Mouse (Mus musculus) liver, adult 2 months (tissue): Measurements from ENCODE around the gene Aaas. TPM values are rescaled to one million over a fixed set of nuclear protein-coding genes. Genes with fewer than 3 reads are reported as not detected.
A peak's percentile ranks its signal among the peaks of the same experiment; 100 is the strongest.

Experiments
- DNase-seq: peaks from one replicate; pipeline ENCODE4 v3.0.0-alpha.2; 2011; ENCODE audit warnings: low read depth, low spot score; ENCODE audit errors: extremely low read depth
- H3K27ac ChIP-seq: fragments of 200-500 bp; replicated peaks from 2 replicates; pipeline ENCODE4 v1.5.1; 2012; ENCODE audit warnings: low read depth, mild to moderate bottlenecking, control low read depth, inconsistent platforms, low read length; ENCODE audit not compliant: insufficient read depth
- H3K27me3 ChIP-seq: fragments of 200-500 bp; 2 replicates; pipeline ENCODE4 v1.6.1; 2012; ENCODE audit warnings: mild to moderate bottlenecking, moderate library complexity, low read length, inconsistent platforms; ENCODE audit not compliant: control insufficient read depth, insufficient read depth
- H3K36me3 ChIP-seq: fragments of 200-500 bp; 2 replicates; pipeline ENCODE4 v1.6.1; 2012; ENCODE audit warnings: low read length, inconsistent platforms; ENCODE audit not compliant: control insufficient read depth, insufficient read depth
- H3K4me1 ChIP-seq: fragments of 200-500 bp; 2 replicates; pipeline ENCODE4 v1.6.1; 2011; ENCODE audit warnings: low read length; ENCODE audit not compliant: control insufficient read depth, insufficient read depth
- H3K4me3 ChIP-seq: fragments of 200-500 bp; 2 replicates; pipeline ENCODE4 v1.5.1; 2011; ENCODE audit warnings: low read depth, mild to moderate bottlenecking, control low read depth, low read length, moderate library complexity; ENCODE audit not compliant: insufficient read depth
- H3K79me2 ChIP-seq: fragments of 200-500 bp; 2 replicates; pipeline ENCODE4 v1.6.1; 2012; ENCODE audit warnings: inconsistent platforms, mild to moderate bottlenecking, low read length, moderate library complexity; ENCODE audit not compliant: control insufficient read depth, insufficient read depth
- H3K9ac ChIP-seq: fragments of 200-500 bp; 2 replicates; pipeline ENCODE4 v1.6.1; 2012; ENCODE audit warnings: low read depth, mild to moderate bottlenecking, control low read depth, inconsistent platforms, low read length
- CTCF ChIP-seq: fragments of 200-500 bp; IDR thresholded peaks from 2 replicates; pipeline ENCODE4 v1.5.1; 2011; ENCODE audit warnings: low read depth, low read length, control low read depth
- POLR2A ChIP-seq: fragments of 200-500 bp; IDR thresholded peaks from 2 replicates; pipeline ENCODE4 v1.6.1; 2011; ENCODE audit warnings: low read length, control low read depth; ENCODE audit not compliant: insufficient read depth; ENCODE audit errors: extremely low read depth
- WGBS: fragments of 180-500 bp; shearing (Covaris S2); methylation state at CpG from one replicate; pipeline ENCODE4 v1.1.7; 2018; 5-methylcytosine and 5-hydroxymethylcytosine counted together
- polyA plus RNA-seq: library from polyadenylated mRNA; depleted of rRNA; stranded (reverse); fragments of >200 nt; gene quantifications from 2 replicates; pipeline ENCODE4 v1.2.3, GENCODE M21; 2012; rRNA removed
- total RNA-seq: library from RNA; depleted of rRNA; stranded (reverse); fragments of >200 nt; gene quantifications from 2 replicates; pipeline ENCODE4 v1.2.3, GENCODE M21; 2014; rRNA removed

Aaas gene
- total and polyA plus RNA-seq, 2 experiments = 4.0 to 24.0 TPM

DNA sequence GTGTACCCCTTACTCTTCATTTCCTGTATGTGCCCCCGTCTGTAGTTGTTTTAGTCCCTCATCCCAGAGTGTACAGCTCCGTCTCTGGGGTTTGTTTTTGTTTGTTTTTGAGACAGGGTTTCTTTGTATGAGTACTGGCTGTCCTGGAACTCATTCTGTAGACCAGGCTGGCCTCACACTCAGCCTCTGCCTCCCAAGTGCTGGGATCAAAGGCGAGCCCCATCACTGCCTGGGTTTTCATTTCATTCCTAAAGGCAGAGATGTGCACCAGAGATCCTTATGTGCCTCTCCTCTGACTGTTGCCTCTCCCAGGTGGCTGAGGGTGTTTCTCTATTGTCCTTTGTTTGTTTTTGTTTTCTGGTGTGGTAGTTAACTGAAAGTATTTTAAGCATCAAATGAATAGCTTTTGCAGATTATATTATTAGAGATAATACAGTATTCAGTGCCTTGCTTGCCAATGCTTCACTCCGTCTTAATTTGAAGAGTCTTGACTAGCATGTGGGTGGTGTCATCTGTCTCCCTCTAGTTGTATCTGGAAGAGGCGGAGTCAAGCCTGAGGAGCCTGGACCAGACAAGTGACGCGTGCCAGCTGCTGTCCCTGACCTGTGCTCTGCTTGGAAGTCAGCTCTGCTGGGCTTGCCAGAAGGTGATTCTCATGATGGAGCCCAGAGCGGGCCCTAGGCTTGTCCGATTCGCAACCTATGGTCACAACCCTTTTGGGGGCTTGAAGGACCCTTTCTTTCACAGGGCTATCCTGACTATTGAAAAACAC is 40.3 kb downstream of the Aaas start:
- peak; percentile 64 for DNase-seq

DNA sequence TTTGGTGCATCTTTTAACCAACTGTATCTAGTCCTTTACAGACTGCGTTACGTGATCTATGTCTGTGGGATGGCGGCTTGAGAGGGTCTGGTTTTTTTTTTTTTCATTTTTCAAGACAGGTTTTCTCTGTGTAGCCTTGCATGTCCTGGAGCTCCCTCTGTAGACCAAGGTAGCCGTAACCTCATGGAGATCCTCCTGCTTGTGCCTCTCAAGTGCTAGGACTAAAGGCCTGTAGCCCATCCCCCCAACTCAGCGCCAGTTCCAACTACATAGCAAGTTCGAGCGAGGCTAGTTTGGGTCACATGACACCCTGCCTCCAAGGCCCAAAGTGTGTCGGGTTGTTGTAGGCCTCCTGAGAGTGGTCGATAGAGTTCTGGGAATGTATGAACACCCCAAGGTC is 41.9 kb downstream of the Aaas start:
- Histone ChIP-seq H3K36me3 (no peaks in the 10 kb centered on the region), H3K79me2 (no peaks in the 10 kb centered on the region), H3K4me3 (no peak overlapping the region), H3K27ac (no peak overlapping the region), H3K4me1 (peaks cover 2% of the 10 kb centered on the region; the same call in 1 of the 2 replicates), H3K9ac (no peak overlapping the region), H3K27me3 (no peaks in the 10 kb centered on the region)
- TF ChIP-seq CTCF (no peak), POLR2A (no peak)
- 93% methylated on average over 9 of the region's 9 CpGs for WGBS
- DNase-seq = no peak

More for the DNA sequence above, 40.3 kb downstream of the Aaas start:
- Histone ChIP-seq H3K36me3 (no peaks in the 10 kb centered on the region), H3K9ac (no peak overlapping the region), H3K79me2 (no peaks in the 10 kb centered on the region), H3K4me3 (no peak overlapping the region), H3K27ac (no peak overlapping the region), H3K4me1 (peaks cover 2% of the 10 kb centered on the region; the same call in 1 of the 2 replicates), H3K27me3 (no peaks in the 10 kb centered on the region)
- TF ChIP-seq POLR2A (no peak), CTCF (no peak)
- WGBS = 75% methylated on average over 10 of the region's 10 CpGs

DNA sequence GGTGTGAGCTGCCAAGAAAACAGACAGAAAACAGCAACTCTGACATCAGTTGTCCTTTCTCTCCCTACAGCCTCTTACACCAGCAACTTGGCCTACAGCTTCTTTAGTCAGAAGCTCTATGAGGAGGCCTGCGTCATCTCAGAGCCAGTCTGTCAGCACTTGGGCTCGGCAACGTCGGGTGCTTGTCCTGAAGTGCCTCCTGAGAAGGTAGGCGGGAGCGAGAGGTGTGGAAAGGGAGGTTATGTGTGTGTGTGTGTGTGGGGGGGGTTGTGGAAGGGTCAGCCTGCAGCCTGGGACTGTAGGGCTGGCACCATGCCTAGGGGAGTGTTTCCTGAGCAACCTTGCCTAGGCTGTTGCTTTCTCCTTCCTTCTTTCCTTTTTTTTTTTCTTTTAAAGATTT is 48.0 kb downstream of the Aaas start:
- no peaks in the 10 kb centered on the region for H3K36me3 ChIP-seq
- 96% methylated on average over 6 of the region's 6 CpGs for WGBS
- TF ChIP-seq CTCF = no peak
- no peak for TF ChIP-seq POLR2A
- DNase-seq = no peak
- H3K4me3 ChIP-seq = no peak overlapping the region
- no peaks in the 10 kb centered on the region for H3K27me3 ChIP-seq
- H3K79me2 ChIP-seq = no peaks in the 10 kb centered on the region
- no peaks in the 10 kb centered on the region for H3K4me1 ChIP-seq
- H3K27ac ChIP-seq = no peak overlapping the region
- no peak overlapping the region for H3K9ac ChIP-seq

DNA sequence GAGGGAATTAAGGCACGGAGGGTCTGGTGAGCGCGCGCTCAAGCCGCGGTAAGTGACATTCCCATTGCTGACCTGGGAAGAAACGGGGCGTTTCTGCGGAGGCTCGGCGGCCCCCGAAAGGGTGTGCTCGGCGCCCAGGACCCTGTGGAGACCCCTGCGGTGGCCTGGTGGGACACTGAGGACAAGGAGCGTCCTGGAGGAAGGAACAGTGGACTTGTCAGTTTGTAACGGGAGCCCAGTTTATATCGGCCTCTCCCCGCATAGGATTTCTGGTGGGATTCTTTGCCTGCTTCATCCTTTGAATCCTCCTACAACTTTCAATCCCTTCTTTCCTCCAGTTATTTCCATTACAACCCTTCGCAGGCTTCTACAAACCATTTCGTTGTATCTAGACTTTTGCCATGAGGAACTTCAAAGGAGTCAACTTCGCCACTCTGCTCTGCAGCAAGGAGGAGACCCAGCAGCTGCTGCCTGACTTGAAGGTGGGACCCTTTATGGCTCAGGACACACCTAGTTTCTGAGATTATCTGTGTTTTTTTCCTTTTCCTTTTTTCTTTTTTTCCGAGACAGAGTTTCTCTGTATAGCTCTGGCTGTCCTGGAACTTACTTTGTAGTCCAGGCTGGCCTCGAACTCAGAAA is 54.1 kb downstream of the Aaas start:
- no peak for DNase-seq
- no peaks in the 10 kb centered on the region for H3K36me3 ChIP-seq
- WGBS = 9% methylated on average over 24 of the region's 24 CpGs
- no peaks in the 10 kb centered on the region for H3K27me3 ChIP-seq
- TF ChIP-seq POLR2A (no peak), CTCF (no peak)
- H3K27ac ChIP-seq = no peak overlapping the region
- no peaks in the 10 kb centered on the region for H3K4me1 ChIP-seq
- H3K79me2 ChIP-seq = no peaks in the 10 kb centered on the region
- H3K9ac ChIP-seq = peak overlapping the region; percentile 12
- peak overlapping the region; percentile 57 for H3K4me3 ChIP-seq

DNA sequence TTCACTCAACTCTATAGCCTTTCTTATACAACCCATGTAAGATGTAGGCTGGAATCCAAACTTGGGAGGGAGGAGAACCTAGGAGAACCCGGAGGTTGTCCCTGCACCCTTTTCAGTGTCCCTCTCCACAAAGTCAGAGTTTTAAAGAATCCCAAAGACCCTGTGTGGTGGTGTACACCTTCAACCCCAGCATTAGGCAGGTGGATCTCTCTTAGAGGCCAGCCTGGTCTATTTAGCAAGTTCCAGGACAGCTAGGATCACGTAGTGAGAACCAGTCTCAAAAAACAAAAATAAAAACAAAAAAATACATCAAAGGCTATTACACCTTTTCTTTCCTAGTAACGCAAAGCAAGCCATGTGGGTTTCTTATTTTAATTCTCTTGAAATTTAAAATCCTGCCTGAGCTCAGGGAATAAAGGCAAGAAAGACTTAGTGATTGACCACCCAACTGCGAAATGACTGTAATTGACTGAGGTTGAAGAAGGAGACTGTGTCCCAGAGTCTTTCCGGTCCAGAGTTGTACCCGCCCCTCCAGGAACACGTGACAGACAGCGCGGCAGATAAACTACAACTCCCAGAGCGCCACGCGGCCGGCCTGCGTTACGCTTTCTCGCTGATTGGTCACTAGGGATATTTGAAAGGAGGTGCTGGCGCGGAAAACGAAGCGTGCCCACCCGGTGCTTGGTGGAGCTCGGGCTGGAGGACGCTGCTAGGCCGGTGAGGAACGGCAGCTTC is 54.8 kb downstream of the Aaas start, which contains the start of gene Espl1:
Espl1 (plus strand) TSS at position 634 of the 735 bp plus-strand sequence.
- Histone ChIP-seq H3K27me3 (no peaks in the 10 kb centered on the region), H3K36me3 (no peaks in the 10 kb centered on the region), H3K27ac (no peak within 1 kb of the TSS), H3K9ac (peak within 1 kb of the TSS; percentile 12), H3K79me2 (no peaks in the 10 kb centered on the region), H3K4me3 (peak within 1 kb of the TSS; percentile 57), H3K4me1 (no peaks in the 10 kb centered on the region)
- peak; percentile 77 for DNase-seq
- 6% methylated on average over 25 of the region's 25 CpGs for WGBS
- TF ChIP-seq CTCF = no peak
- no peak for TF ChIP-seq POLR2A

Other genes with a start within 250 kb of the Aaas start
- gene Spryd3, start 214.5 kb downstream of the Aaas start, total RNA-seq = 9.2 and 12.1 TPM in 2 replicates
- gene Spryd3, start 214.5 kb downstream of the Aaas start, polyA plus RNA-seq = 20.7 and 22.6 TPM in 2 replicates
- 1.0 and 1.8 TPM in 2 replicates for gene Igfbp6, start 206.4 kb downstream of the Aaas start, total RNA-seq
- 2.3 and 4.5 TPM in 2 replicates for gene Igfbp6, start 206.4 kb downstream of the Aaas start, polyA plus RNA-seq
- 27.5 and 36.5 TPM in 2 replicates for gene Soat2, start 200.2 kb downstream of the Aaas start, total RNA-seq
- gene Soat2, start 200.2 kb downstream of the Aaas start, polyA plus RNA-seq = 54.9 and 80.8 TPM in 2 replicates
- 15.6 and 21.0 TPM in 2 replicates for gene Zfp740, start 147.5 kb downstream of the Aaas start, total RNA-seq
- 8.1 and 9.4 TPM in 2 replicates for gene Zfp740, start 147.5 kb downstream of the Aaas start, polyA plus RNA-seq
- 47.6 and 449 TPM in 2 replicates for gene Csad, start 146.0 kb downstream of the Aaas start, total RNA-seq
- gene Csad, start 146.0 kb downstream of the Aaas start, polyA plus RNA-seq = 107 and 123 TPM in 2 replicates
- 1.3 and 2.2 TPM in 2 replicates for gene Itgb7, start 118.8 kb downstream of the Aaas start, total RNA-seq
- gene Itgb7, start 118.8 kb downstream of the Aaas start, polyA plus RNA-seq = 1.7 and 1.8 TPM in 2 replicates
- gene Rarg, start 93.3 kb downstream of the Aaas start, total RNA-seq = 1.5 and 2.0 TPM in 2 replicates
- 5.3 and 6.0 TPM in 2 replicates for gene Rarg, start 93.3 kb downstream of the Aaas start, polyA plus RNA-seq
- gene Gm9918, start 80.2 kb downstream of the Aaas start, total RNA-seq = not detected in 2 replicates
- gene Gm9918, start 80.2 kb downstream of the Aaas start, polyA plus RNA-seq = 0.05 TPM in 1 of 2 replicates, not detected in the other
- 8.5 and 10.1 TPM in 2 replicates for gene Mfsd5, start 71.3 kb downstream of the Aaas start, total RNA-seq
- gene Mfsd5, start 71.3 kb downstream of the Aaas start, polyA plus RNA-seq = 44.3 and 51.4 TPM in 2 replicates
- 0.09 and 0.27 TPM in 2 replicates for gene Espl1, start 54.5 kb downstream of the Aaas start, total RNA-seq
- gene Espl1, start 54.5 kb downstream of the Aaas start, polyA plus RNA-seq = 0.11 and 0.21 TPM in 2 replicates
- 137 and 195 TPM in 2 replicates for gene Pfdn5, start 24.7 kb downstream of the Aaas start, total RNA-seq
- gene Pfdn5, start 24.7 kb downstream of the Aaas start, polyA plus RNA-seq = 44.6 and 45.2 TPM in 2 replicates
- 25.5 and 27.6 TPM in 2 replicates for gene Myg1, start 19.1 kb downstream of the Aaas start, total RNA-seq
- 32.0 and 32.3 TPM in 2 replicates for gene Myg1, start 19.1 kb downstream of the Aaas start, polyA plus RNA-seq
- not detected in 2 replicates for gene Sp7, start 16.4 kb upstream of the Aaas start, total RNA-seq
- gene Sp7, start 16.4 kb upstream of the Aaas start, polyA plus RNA-seq = not detected in 2 replicates
- 16.7 and 18.2 TPM in 2 replicates for gene Sp1, start 55.4 kb upstream of the Aaas start, total RNA-seq
- 7.3 and 7.6 TPM in 2 replicates for gene Sp1, start 55.4 kb upstream of the Aaas start, polyA plus RNA-seq
- 0.07 and 0.09 TPM in 2 replicates for gene Amhr2, start 94.6 kb upstream of the Aaas start, total RNA-seq
- gene Amhr2, start 94.6 kb upstream of the Aaas start, polyA plus RNA-seq = 0.40 and 0.49 TPM in 2 replicates
- 7.3 and 11.1 TPM in 2 replicates for gene Prr13, start 108.3 kb upstream of the Aaas start, total RNA-seq
- 93.4 and 98.3 TPM in 2 replicates for gene Prr13, start 108.3 kb upstream of the Aaas start, polyA plus RNA-seq
- gene Pcbp2, start 119.8 kb upstream of the Aaas start, total RNA-seq = 112 and 189 TPM in 2 replicates
- 261 and 273 TPM in 2 replicates for gene Pcbp2, start 119.8 kb upstream of the Aaas start, polyA plus RNA-seq
- not detected in 2 replicates for gene Gm10337, start 153.0 kb upstream of the Aaas start, total RNA-seq
- not detected in 2 replicates for gene Gm10337, start 153.0 kb upstream of the Aaas start, polyA plus RNA-seq
- 0.34 and 0.46 TPM in 2 replicates for gene Map3k12, start 166.3 kb upstream of the Aaas start, total RNA-seq
- gene Map3k12, start 166.3 kb upstream of the Aaas start, polyA plus RNA-seq = 0.22 and 0.43 TPM in 2 replicates
- gene Tarbp2, start 167.4 kb upstream of the Aaas start, total RNA-seq = 15.2 and 16.0 TPM in 2 replicates
- 34.1 and 40.6 TPM in 2 replicates for gene Tarbp2, start 167.4 kb upstream of the Aaas start, polyA plus RNA-seq
- 0.27 and 0.65 TPM in 2 replicates for gene Npff, start 174.2 kb upstream of the Aaas start, total RNA-seq
- gene Npff, start 174.2 kb upstream of the Aaas start, polyA plus RNA-seq = 1.4 and 3.5 TPM in 2 replicates